Mouse (Mus musculus) cerebellum, adult 2 months (tissue): ENCODE data around the gene Rps6ka2.

Experiments
- CTCF ChIP-seq: fragments of 200-500 bp; IDR thresholded peaks from 2 replicates; pipeline ENCODE4 v1.5.1; 2011; ENCODE audit warnings: low read depth, mild to moderate bottlenecking, control low read depth, low read length, moderate library complexity, borderline replicate concordance; ENCODE audit not compliant: insufficient read depth
- POLR2A ChIP-seq: fragments of 200-500 bp; IDR thresholded peaks from 2 replicates; pipeline ENCODE4 v1.6.1; 2011; ENCODE audit warnings: low read length, control low read depth, borderline replicate concordance; ENCODE audit not compliant: insufficient read depth

DNA sequence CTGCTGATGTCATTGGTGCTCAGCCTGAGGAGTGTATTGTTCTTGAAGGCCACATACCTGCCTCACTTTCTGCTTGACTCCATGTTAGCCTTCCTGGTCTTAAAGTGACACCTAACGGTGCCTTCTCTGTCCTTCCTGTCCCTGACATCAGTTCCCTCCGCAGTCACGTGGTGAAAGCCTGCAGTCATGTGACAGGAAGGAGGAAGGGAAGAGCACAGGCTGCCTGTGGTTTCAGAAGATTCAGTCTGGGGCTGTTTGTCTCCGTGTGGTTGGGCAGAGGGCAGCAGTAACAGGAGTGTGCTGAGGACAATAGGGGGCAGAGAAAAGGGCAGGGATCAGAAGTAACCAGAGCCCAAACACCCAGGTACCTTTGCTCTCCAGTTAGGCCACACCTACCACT lies 68.9 kb downstream of the Rps6ka2 start:
- TF ChIP-seq CTCF = no peak
- TF ChIP-seq POLR2A = no peak
